Mouse (Mus musculus) midbrain, embryonic 16.5 days (tissue): ENCODE results near the gene Shpk. TPM values are rescaled to one million over a fixed set of nuclear protein-coding genes. Genes with fewer than 3 reads are reported as not detected.

ENCODE experiments used
- ATAC-seq: fragments of 200-750 bp; cut with Nextera tagmentation; 2 replicates; pipeline ENCODE4 v1.8.0; 2017; ENCODE audit warnings: moderate TSS enrichment
- H3K27ac ChIP-seq: fragments of 300-500 bp; sonication (generic); 2 replicates; pipeline ENCODE4 v1.5.1; 2014; ENCODE audit warnings: mild to moderate bottlenecking, low read length, mixed read lengths
- H3K27me3 ChIP-seq: fragments of 300-500 bp; sonication (generic); 2 replicates; pipeline ENCODE4 v1.6.1; 2014; ENCODE audit warnings: low read depth, low read length, mixed read lengths; ENCODE audit not compliant: control insufficient read depth, insufficient read depth
- H3K36me3 ChIP-seq: fragments of 300-500 bp; sonication (generic); 2 replicates; pipeline ENCODE4 v1.6.1; 2014; ENCODE audit warnings: mild to moderate bottlenecking, low read length, moderate library complexity, mixed read lengths; ENCODE audit not compliant: control insufficient read depth, insufficient read depth
- H3K4me1 ChIP-seq: fragments of 300-500 bp; sonication (generic); 2 replicates; pipeline ENCODE4 v1.6.1; 2014; ENCODE audit warnings: mild to moderate bottlenecking, low read length, mixed read lengths; ENCODE audit not compliant: control insufficient read depth, insufficient read depth
- H3K4me2 ChIP-seq: fragments of 300-500 bp; sonication (generic); 2 replicates; pipeline ENCODE4 v1.6.1; 2014; ENCODE audit warnings: mild to moderate bottlenecking, low read length, mixed read lengths
- H3K4me3 ChIP-seq: fragments of 300-500 bp; sonication (generic); 2 replicates; pipeline ENCODE4 v1.5.1; 2014; ENCODE audit warnings: low read depth, mild to moderate bottlenecking, low read length, moderate library complexity, mixed read lengths
- H3K9ac ChIP-seq: fragments of 300-500 bp; sonication (generic); 2 replicates; pipeline ENCODE4 v1.6.1; 2014; ENCODE audit warnings: low read depth, low read length, mixed read lengths
- H3K9me3 ChIP-seq: fragments of 300-500 bp; sonication (generic); replicated peaks from 2 replicates; pipeline ENCODE4 v1.6.1; 2014; ENCODE audit warnings: mild to moderate bottlenecking, low read length, mixed read lengths; ENCODE audit not compliant: control insufficient read depth, poor library complexity, severe bottlenecking
- WGBS: fragments of 180-500 bp; shearing (Covaris S2); extraction: QIAGEN DNeasy Blood & Tissue Kit; methylation state at CpG from one replicate; pipeline ENCODE4 v1.1.7; 2014; 5-methylcytosine and 5-hydroxymethylcytosine counted together
- polyA plus RNA-seq: library from polyadenylated mRNA; unstranded; fragments of >200 nt; fragmentation: Nextera tagmentation; extraction: Ambion mirVana; gene quantifications from 2 replicates; pipeline ENCODE4 v1.2.1, GENCODE M21; 2015

Gene Shpk
- polyA plus RNA-seq, 1 experiment from 2014 or later, result 2.1 TPM

- H3K27ac ChIP-seq, result no peak overlapping the region
- no peak for ATAC-seq
- 94% methylated on average over 1 of the region's 1 CpGs for WGBS
- H3K4me3 ChIP-seq, result no peak overlapping the region
- no peaks in the 10 kb centered on the region for H3K27me3 ChIP-seq
- no peaks in the 10 kb centered on the region for H3K9me3 ChIP-seq
- no peaks in the 10 kb centered on the region for H3K4me1 ChIP-seq
- H3K4me2 ChIP-seq, result no peak overlapping the region
- no peak overlapping the region for H3K9ac ChIP-seq
- no peaks in the 10 kb centered on the region for H3K36me3 ChIP-seq
Observed at GRCm38 (mm10) chr11:73261385-73261784, 62.1 kb downstream of the Shpk start.

- H3K36me3 ChIP-seq, result no peaks in the 10 kb centered on the region
- no peaks in the 10 kb centered on the region for H3K4me1 ChIP-seq
- WGBS, result 90% methylated on average over 7 of the region's 7 CpGs
- H3K27me3 ChIP-seq, result no peaks in the 10 kb centered on the region
- no peak for ATAC-seq
- H3K4me3 ChIP-seq, result no peak within 1 kb of the TSS
- H3K9me3 ChIP-seq, result no peaks in the 10 kb centered on the region
- no peak within 1 kb of the TSS for H3K9ac ChIP-seq
- H3K4me2 ChIP-seq, result no peak within 1 kb of the TSS
- no peak within 1 kb of the TSS for H3K27ac ChIP-seq
Observed at GRCm38 (mm10) chr11:73267267-73267666, 68.0 kb downstream of the Shpk start, which contains the start of gene Trpv3. TSS of gene Trpv3 (plus strand) at chr11:73267388.

Other genes starting within 250 kb of the Shpk start
- 1.2 and 1.7 TPM in 2 replicates for gene Atp2a3, start 238.3 kb upstream of the Shpk start, polyA plus RNA-seq
- gene P2rx1, start 200.4 kb upstream of the Shpk start, polyA plus RNA-seq, result 0.30 and 0.48 TPM in 2 replicates
- gene Camkk1, start 180.5 kb upstream of the Shpk start, polyA plus RNA-seq, result 31.9 and 33.6 TPM in 2 replicates
- 9.8 and 12.1 TPM in 2 replicates for gene Ncbp3, start 151.7 kb upstream of the Shpk start, polyA plus RNA-seq
- gene Itgae, start 108.9 kb upstream of the Shpk start, polyA plus RNA-seq, result 0.24 and 0.25 TPM in 2 replicates
- gene Haspin, start 61.2 kb upstream of the Shpk start, polyA plus RNA-seq, result 1.6 and 2.1 TPM in 2 replicates
- 0.29 and 0.42 TPM in 2 replicates for gene P2rx5, start 39.0 kb upstream of the Shpk start, polyA plus RNA-seq
- gene Emc6, start 22.4 kb upstream of the Shpk start, polyA plus RNA-seq, result 127 and 133 TPM in 2 replicates
- 132 and 145 TPM in 2 replicates for gene Tax1bp3, start 22.4 kb upstream of the Shpk start, polyA plus RNA-seq
- 18.6 and 20.1 TPM in 2 replicates for gene Ctns, start 418 bp upstream of the Shpk start, polyA plus RNA-seq
- 0.20 and 0.38 TPM in 2 replicates for gene Trpv1, start 34.8 kb downstream of the Shpk start, polyA plus RNA-seq
- 0.19 and 0.31 TPM in 2 replicates for gene Trpv3, start 67.9 kb downstream of the Shpk start, polyA plus RNA-seq
- 0.67 and 1.8 TPM in 2 replicates for gene Aspa, start 130.1 kb downstream of the Shpk start, polyA plus RNA-seq
- gene Gm49340, start 130.3 kb downstream of the Shpk start, polyA plus RNA-seq, result not detected in 2 replicates
- gene Spata22, start 130.3 kb downstream of the Shpk start, polyA plus RNA-seq, result 0.29 TPM in 1 of 2 replicates, not detected in the other
- not detected in 2 replicates for gene Olfr20, start 151.3 kb downstream of the Shpk start, polyA plus RNA-seq
- gene Olfr376, start 171.8 kb downstream of the Shpk start, polyA plus RNA-seq, result not detected in 2 replicates
- gene Olfr1, start 200.2 kb downstream of the Shpk start, polyA plus RNA-seq, result not detected in 2 replicates
- not detected in 2 replicates for gene Olfr378, start 229.0 kb downstream of the Shpk start, polyA plus RNA-seq